Mouse (Mus musculus) adrenal gland, adult 18-20 months (tissue): ENCODE measurements around the gene Rexo1. TPM values are rescaled to one million over a fixed set of nuclear protein-coding genes. Genes with fewer than 3 reads are reported as not detected.
A peak's percentile ranks its signal among the peaks of the same experiment; 100 is the strongest.

Experiments used
- DNase-seq, 2 experiments: peaks; one replicate each; pipeline ENCODE4 v3.0.0; 2021 to 2022; ENCODE audit warnings: low spot score in 2 of 2
- total RNA-seq, 2 experiments: library from RNA; stranded (reverse); gene quantifications; 1 replicate in 1 of 2; 2 replicates in 1 of 2; pipeline ENCODE4 v1.2.3; 2021

Gene Rexo1
- total RNA-seq, 2 experiments from 2014 or later: 32.9 to 48.4 TPM

- peak in 1 of 2 experiments; percentile 38 for DNase-seq
Measured at GRCm38 (mm10) chr10:80586407-80587304, 25.3 kb upstream of the Rexo1 start.

- DNase-seq: no peak
Measured at GRCm38 (mm10) chr10:80585581-80585980, 24.2 kb upstream of the Rexo1 start.

- DNase-seq: no peak
Measured at GRCm38 (mm10) chr10:80584642-80585552, 23.5 kb upstream of the Rexo1 start.

GRCm38 (mm10) chr10:80584045-80584488 is 22.7 kb upstream of the Rexo1 start:
- DNase-seq: peak in 1 of 2 experiments; percentile 38

GRCm38 (mm10) chr10:80583047-80583446 is 21.7 kb upstream of the Rexo1 start:
- DNase-seq: no peak

GRCm38 (mm10) chr10:80578911-80579310 is 17.6 kb upstream of the Rexo1 start:
- DNase-seq: peak; percentile 42 to 49

GRCm38 (mm10) chr10:80578131-80578750 is 16.9 kb upstream of the Rexo1 start:
- peak; percentile 76 to 82 for DNase-seq

- peak; percentile 99 to 100 for DNase-seq
Measured at GRCm38 (mm10) chr10:80577195-80578130, 16.1 kb upstream of the Rexo1 start, which contains the start of gene Klf16. TSS of gene Klf16 (minus strand) at chr10:80577321.

GRCm38 (mm10) chr10:80576351-80577194 is 15.2 kb upstream of the Rexo1 start:
- DNase-seq: peak; percentile 63 to 75

GRCm38 (mm10) chr10:80575925-80576324 is 14.6 kb upstream of the Rexo1 start:
- DNase-seq: no peak

GRCm38 (mm10) chr10:80574896-80575295 is 13.5 kb upstream of the Rexo1 start:
- no peak for DNase-seq

- no peak for DNase-seq
Measured at GRCm38 (mm10) chr10:80573944-80574343, 12.6 kb upstream of the Rexo1 start.

- DNase-seq: no peak
Measured at GRCm38 (mm10) chr10:80572477-80572876, 11.1 kb upstream of the Rexo1 start.

GRCm38 (mm10) chr10:80570871-80571836 is 9.8 kb upstream of the Rexo1 start:
- DNase-seq: no peak

- DNase-seq: no peak
Measured at GRCm38 (mm10) chr10:80570419-80570818, 9.1 kb upstream of the Rexo1 start.

- DNase-seq: peak in 1 of 2 experiments; percentile 57
Measured at GRCm38 (mm10) chr10:80569664-80570066, 8.3 kb upstream of the Rexo1 start.

- DNase-seq: no peak
Measured at GRCm38 (mm10) chr10:80568876-80569275, 7.5 kb upstream of the Rexo1 start.
